Mouse (Mus musculus) lung, embryonic 16.5 days (tissue): ENCODE measurements around the gene Fpr2. TPM values are rescaled to one million over a fixed set of nuclear protein-coding genes. Genes with fewer than 3 reads are reported as not detected.

ENCODE experiments used
- ATAC-seq: fragments of 200-750 bp; cut with Nextera tagmentation; 2 replicates; pipeline ENCODE4 v1.8.0; 2017; ENCODE audit warnings: low read depth, mild to moderate bottlenecking, moderate library complexity
- H3K27ac ChIP-seq: fragments of 300-500 bp; sonication (generic); 2 replicates; pipeline ENCODE4 v1.5.1; 2014; ENCODE audit warnings: mild to moderate bottlenecking, control low read depth, low read length
- H3K27me3 ChIP-seq: fragments of 300-500 bp; sonication (generic); 2 replicates; pipeline ENCODE4 v1.6.1; 2014; ENCODE audit warnings: low read depth, low read length, mixed read lengths; ENCODE audit not compliant: control insufficient read depth, insufficient read depth
- H3K36me3 ChIP-seq: fragments of 300-500 bp; sonication (generic); 2 replicates; pipeline ENCODE4 v1.6.1; 2014; ENCODE audit warnings: low read length; ENCODE audit not compliant: control insufficient read depth, insufficient read depth
- H3K4me1 ChIP-seq: fragments of 300-500 bp; sonication (generic); replicated peaks from 2 replicates; pipeline ENCODE4 v1.6.1; 2014; ENCODE audit warnings: low read length, mixed read lengths; ENCODE audit not compliant: control insufficient read depth, insufficient read depth
- H3K4me2 ChIP-seq: fragments of 300-500 bp; sonication (generic); 2 replicates; pipeline ENCODE4 v1.6.1; 2014; ENCODE audit warnings: low read depth, low read length, control low read depth
- H3K4me3 ChIP-seq: fragments of 300-500 bp; sonication (generic); 2 replicates; pipeline ENCODE4 v1.5.1; 2014; ENCODE audit warnings: mild to moderate bottlenecking, low read length, control low read depth
- H3K9ac ChIP-seq: fragments of 300-500 bp; sonication (generic); 2 replicates; pipeline ENCODE4 v1.6.1; 2014; ENCODE audit warnings: low read length, control low read depth
- H3K9me3 ChIP-seq: fragments of 300-500 bp; sonication (generic); 2 replicates; pipeline ENCODE4 v1.6.1; 2016; ENCODE audit warnings: low read length; ENCODE audit not compliant: control insufficient read depth
- WGBS: fragments of 180-500 bp; shearing (Covaris S2); extraction: QIAGEN DNeasy Blood & Tissue Kit; methylation state at CpG from one replicate; pipeline ENCODE4 v1.1.7; 2014; 5-methylcytosine and 5-hydroxymethylcytosine counted together
- polyA plus RNA-seq: library from polyadenylated mRNA; unstranded; fragments of >200 nt; fragmentation: Nextera tagmentation; extraction: Ambion mirVana; gene quantifications from 2 replicates; pipeline ENCODE4 v1.2.1, GENCODE M21; 2015

Fpr2 gene
- polyA plus RNA-seq, 1 experiment from 2014 or later: 1.9 TPM

GRCm38 (mm10) chr17:17870892-17871550 lies 16.6 kb upstream of the Fpr2 start:
- H3K27me3 ChIP-seq: no peaks in the 10 kb centered on the region
- H3K4me2 ChIP-seq: no peak overlapping the region
- no peak for ATAC-seq
- 0 out of 2 replicates have a peak, but pooled peaks cover 2% of the 10 kb centered on the region for H3K9me3 ChIP-seq
- no peak overlapping the region for H3K27ac ChIP-seq
- H3K9ac ChIP-seq: no peak overlapping the region
- H3K36me3 ChIP-seq: no peaks in the 10 kb centered on the region
- no peaks in the 10 kb centered on the region for H3K4me1 ChIP-seq
- WGBS: 70% methylated on average over 2 of the region's 2 CpGs
- no peak overlapping the region for H3K4me3 ChIP-seq

DNA sequence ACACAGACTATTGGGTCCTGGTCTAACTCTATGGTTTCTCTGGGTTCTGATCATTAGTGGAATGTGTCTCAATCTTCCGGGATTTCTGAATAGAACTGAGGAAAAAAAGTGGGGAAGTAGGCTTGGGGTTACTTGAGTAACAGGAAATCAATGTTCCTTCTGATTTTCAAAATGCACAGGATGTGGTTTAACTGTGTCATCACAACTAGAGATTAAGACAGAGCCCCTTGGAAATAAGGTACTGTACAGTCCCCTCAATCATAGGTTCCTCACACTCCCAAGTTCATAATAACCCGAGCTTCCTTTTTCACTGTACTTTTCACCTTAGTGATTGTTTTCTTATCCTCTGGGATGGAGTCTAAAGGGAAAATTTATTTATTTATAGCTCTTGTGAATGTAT lies 15.9 kb upstream of the Fpr2 start:
- no peaks in the 10 kb centered on the region for H3K4me1 ChIP-seq
- H3K9me3 ChIP-seq: 0 out of 2 replicates have a peak, but pooled peaks cover 2% of the 10 kb centered on the region
- no peak for ATAC-seq
- WGBS: 81% methylated on average over 2 of the region's 2 CpGs
- no peak overlapping the region for H3K9ac ChIP-seq
- H3K27me3 ChIP-seq: no peaks in the 10 kb centered on the region
- no peaks in the 10 kb centered on the region for H3K36me3 ChIP-seq
- no peak overlapping the region for H3K27ac ChIP-seq
- H3K4me2 ChIP-seq: no peak overlapping the region
- no peak overlapping the region for H3K4me3 ChIP-seq

DNA sequence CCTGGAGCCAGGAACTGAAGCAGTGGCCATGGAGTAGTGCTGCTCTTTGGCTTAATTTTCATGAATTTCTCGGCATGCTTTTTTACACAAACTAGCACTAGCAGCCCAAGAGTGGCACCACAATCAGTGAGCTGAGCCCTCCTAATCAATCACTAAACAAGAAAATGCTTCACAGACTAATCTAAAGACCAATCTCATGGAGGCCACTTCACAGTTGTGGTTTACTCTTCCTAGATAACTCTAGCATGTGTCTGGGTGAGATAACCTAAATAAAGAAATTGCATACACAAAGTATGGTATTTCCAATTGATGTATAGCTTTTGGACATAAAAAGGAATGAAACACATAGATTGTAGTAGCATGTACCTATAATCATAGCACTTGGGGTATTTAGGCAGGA lies 8.3 kb upstream of the Fpr2 start:
- Histone ChIP-seq H3K4me3 (no peak overlapping the region), H3K27ac (no peak overlapping the region), H3K9me3 (no peaks in the 10 kb centered on the region), H3K27me3 (no peaks in the 10 kb centered on the region), H3K4me1 (no peaks in the 10 kb centered on the region), H3K36me3 (no peaks in the 10 kb centered on the region), H3K4me2 (no peak overlapping the region), H3K9ac (no peak overlapping the region)
- no peak for ATAC-seq
- WGBS: 73% methylated on average over 1 of the region's 1 CpGs

- WGBS: 62% methylated on average over 3 of the region's 3 CpGs
- H3K4me1 ChIP-seq: no peaks in the 10 kb centered on the region
- H3K4me3 ChIP-seq: no peak overlapping the region
- no peak overlapping the region for H3K4me2 ChIP-seq
- no peak for ATAC-seq
- no peaks in the 10 kb centered on the region for H3K27me3 ChIP-seq
- H3K9ac ChIP-seq: no peak overlapping the region
- no peak overlapping the region for H3K27ac ChIP-seq
- H3K36me3 ChIP-seq: no peaks in the 10 kb centered on the region
- no peaks in the 10 kb centered on the region for H3K9me3 ChIP-seq
Observed at GRCm38 (mm10) chr17:17882672-17883071, 5.0 kb upstream of the Fpr2 start.

DNA sequence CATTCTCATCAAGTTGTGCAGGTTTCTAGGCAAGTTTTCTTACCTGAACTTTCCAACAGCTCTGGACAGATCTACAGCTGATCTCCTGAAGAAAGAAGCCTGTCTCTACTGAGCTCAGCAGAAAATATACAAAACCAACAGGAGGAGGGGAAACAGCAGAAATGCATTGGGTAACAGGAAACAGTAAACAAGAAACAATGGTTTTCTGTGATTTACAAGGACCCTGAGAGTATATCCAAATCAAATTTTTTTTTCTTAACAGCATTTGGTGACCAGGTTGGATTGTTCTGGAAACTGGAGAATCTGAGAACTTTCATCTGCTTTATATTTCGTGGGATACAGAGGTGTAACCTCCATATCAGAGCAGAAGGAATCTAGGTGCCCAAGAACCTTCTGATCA lies 3.8 kb upstream of the Fpr2 start, which contains the start of gene Fpr1:
TSS of gene Fpr1 (minus strand) at position 101 of the 400 bp plus-strand sequence.
- Histone ChIP-seq H3K4me3 (no peak within 1 kb of the TSS), H3K4me1 (no peaks in the 10 kb centered on the region), H3K36me3 (no peaks in the 10 kb centered on the region), H3K4me2 (no peak within 1 kb of the TSS), H3K27ac (no peak within 1 kb of the TSS), H3K9me3 (no peaks in the 10 kb centered on the region), H3K27me3 (no peaks in the 10 kb centered on the region), H3K9ac (no peak within 1 kb of the TSS)
- 38% methylated on average over 1 of the region's 1 CpGs for WGBS
- no peak for ATAC-seq

DNA sequence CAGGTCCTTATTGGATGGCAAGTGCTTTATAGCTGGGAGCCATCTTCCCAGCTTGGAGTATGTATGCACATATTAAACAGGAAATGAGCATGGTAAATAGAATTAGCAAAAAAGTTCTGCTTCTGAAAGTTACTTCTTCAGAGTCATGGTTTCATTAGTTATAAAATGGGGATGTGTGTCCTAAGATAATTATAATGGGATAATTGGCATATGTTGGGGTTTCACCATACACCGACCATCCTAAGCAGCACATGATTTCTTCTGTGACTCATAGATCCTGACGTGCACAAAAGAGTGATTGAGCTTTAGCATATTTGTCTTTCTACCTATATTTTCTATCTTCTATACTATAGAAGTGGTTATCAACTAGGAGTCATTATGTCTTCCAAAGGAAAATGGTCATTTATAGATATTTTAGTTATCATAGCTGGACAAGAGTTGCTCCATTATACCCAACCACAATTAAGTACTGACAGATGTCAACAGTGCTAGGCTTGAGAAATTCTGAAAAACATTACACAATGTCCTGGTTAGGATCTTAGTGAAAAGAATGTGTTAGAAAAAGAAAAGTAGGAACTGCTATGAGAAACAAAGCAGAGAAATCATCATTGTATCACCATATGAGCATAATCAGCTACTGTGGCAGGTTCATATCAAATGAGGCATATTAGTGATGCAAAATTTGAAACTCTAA lies 2.3 kb downstream of the Fpr2 start:
- whole genome bisulfite sequencing: 83% methylated on average over 2 of the region's 2 CpGs
- H3K36me3 ChIP-seq: no peaks in the 10 kb centered on the region
- no peaks in the 10 kb centered on the region for H3K9me3 ChIP-seq
- no peak overlapping the region for H3K4me3 ChIP-seq
- no peak for ATAC-seq
- H3K27me3 ChIP-seq: no peaks in the 10 kb centered on the region
- H3K4me1 ChIP-seq: no peaks in the 10 kb centered on the region
- no peak overlapping the region for H3K9ac ChIP-seq
- H3K27ac ChIP-seq: no peak overlapping the region
- H3K4me2 ChIP-seq: no peak overlapping the region

GRCm38 (mm10) chr17:17896039-17896438 lies 8.4 kb downstream of the Fpr2 start:
- no peak overlapping the region for H3K9ac ChIP-seq

GRCm38 (mm10) chr17:17899268-17899667 lies 11.6 kb downstream of the Fpr2 start:
- 71% methylated on average over 2 of the region's 2 CpGs for WGBS
- Histone ChIP-seq H3K27ac (no peak overlapping the region), H3K4me3 (no peak overlapping the region), H3K9ac (no peak overlapping the region), H3K36me3 (no peaks in the 10 kb centered on the region), H3K27me3 (no peaks in the 10 kb centered on the region), H3K4me1 (no peaks in the 10 kb centered on the region), H3K4me2 (no peak overlapping the region), H3K9me3 (no peaks in the 10 kb centered on the region)
- no peak for ATAC-seq

More at GRCm38 (mm10) chr17:17896039-17896438, 8.4 kb downstream of the Fpr2 start:
- no peaks in the 10 kb centered on the region for H3K4me1 ChIP-seq
- no peak overlapping the region for H3K4me3 ChIP-seq
- WGBS: under 1% methylated on average over 4 of the region's 4 CpGs
- no peaks in the 10 kb centered on the region for H3K27me3 ChIP-seq
- no peaks in the 10 kb centered on the region for H3K36me3 ChIP-seq
- no peaks in the 10 kb centered on the region for H3K9me3 ChIP-seq
- H3K27ac ChIP-seq: no peak overlapping the region
- ATAC-seq: no peak
- no peak overlapping the region for H3K4me2 ChIP-seq

DNA sequence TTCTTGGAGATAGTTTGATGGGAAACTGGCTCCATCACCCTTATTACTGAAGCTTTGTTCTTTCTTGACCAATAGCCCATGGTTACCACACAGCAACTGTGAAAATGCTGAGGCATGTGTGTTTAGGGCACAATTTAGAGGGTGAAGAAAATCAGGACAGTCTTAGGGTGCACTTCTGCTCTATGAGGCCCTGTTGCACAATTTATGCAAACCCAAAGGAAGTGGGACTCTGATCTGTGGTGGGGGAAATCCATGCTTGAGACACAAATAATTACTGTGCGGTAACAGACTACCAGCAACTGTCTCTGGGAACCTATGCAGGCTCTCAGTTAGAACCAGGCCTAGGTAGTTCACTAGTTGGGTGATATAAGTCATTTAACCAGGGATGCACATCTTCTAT lies 13.1 kb downstream of the Fpr2 start:
- Histone ChIP-seq H3K27ac (no peak overlapping the region), H3K4me1 (no peaks in the 10 kb centered on the region), H3K9me3 (no peaks in the 10 kb centered on the region), H3K4me3 (no peak overlapping the region), H3K4me2 (no peak overlapping the region), H3K9ac (no peak overlapping the region), H3K27me3 (no peaks in the 10 kb centered on the region), H3K36me3 (no peaks in the 10 kb centered on the region)
- ATAC-seq: no peak
- WGBS: 80% methylated on average over 1 of the region's 1 CpGs
